Mouse (Mus musculus): ENCODE data around the gene Ccdc43. TPM values are rescaled to one million over a fixed set of nuclear protein-coding genes. Genes with fewer than 3 reads are reported as not detected.

Ccdc43 gene
- polyA plus RNA-seq (2015; fragmentation: Nextera tagmentation; extraction: Ambion mirVana), result 17.4 and 22.5 TPM in 2 replicates

DNA sequence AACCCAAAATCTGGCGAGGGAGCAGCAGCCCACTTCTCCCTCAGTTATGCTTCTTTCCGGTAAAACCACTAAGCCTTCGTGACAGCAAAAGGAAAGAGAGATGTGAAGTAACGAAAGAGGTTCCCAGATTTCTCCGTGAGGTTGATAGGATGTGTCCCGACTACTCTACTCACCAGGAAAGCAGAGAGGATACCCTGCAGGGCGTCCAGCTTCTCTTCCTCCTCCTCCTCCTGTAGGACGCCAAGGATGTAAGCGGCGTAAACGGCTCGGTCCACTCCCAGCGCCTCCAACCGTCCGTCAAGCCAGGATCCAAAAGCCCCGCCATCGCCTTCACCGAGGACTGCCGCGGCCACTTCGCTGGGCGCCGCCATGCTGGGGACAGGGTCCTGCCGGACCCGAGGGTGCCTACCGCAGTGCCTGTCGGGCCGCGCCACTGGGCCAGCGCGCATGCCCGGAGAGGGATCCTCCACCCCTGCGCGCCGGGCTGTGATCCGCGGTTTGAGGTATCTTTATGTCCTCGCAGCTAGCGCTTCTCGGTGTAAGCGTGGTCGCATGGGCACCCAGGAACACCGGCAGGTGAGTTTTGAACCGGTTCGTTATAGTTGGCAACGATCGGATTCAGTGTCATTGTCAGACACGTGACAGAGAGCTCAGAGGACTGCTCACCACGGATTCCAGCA, at the start of gene Ccdc43:
Gene Ccdc43 (minus strand): TSS at position 445 of the 680 bp plus-strand sequence.

DNA sequence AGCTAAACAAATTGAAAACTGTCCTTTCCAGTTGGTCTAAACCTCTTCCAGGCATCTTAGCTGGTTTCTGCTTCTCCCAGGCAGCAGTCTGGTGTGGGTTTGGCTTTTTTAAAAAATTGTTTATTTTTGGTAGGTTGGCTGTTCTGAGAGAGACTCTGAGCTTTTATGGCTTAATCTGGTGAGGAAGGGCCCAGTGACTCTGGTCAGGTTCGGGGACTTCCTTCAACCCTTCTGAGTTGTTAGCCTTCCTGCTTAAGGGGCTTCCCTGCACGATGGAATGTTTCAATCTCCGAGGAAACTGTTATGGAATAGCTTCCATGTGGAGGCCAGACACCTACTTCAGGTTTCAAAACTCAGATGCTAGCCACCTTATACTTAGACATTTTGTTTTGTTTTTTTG, 34.2 kb downstream of the Ccdc43 start, which contains the start of gene Meioc:
Gene Meioc (plus strand): TSS at position 301 of the 400 bp plus-strand sequence.

Small RNAs within 50 kb of the gene (microRNA-seq; reads per million reads assigned to microRNA genes)
- not detected for gene Gm22920

Other genes starting within 250 kb of the Ccdc43 start
- gene Itga2b, start 227.7 kb downstream of the Ccdc43 start, polyA plus RNA-seq (2015; fragmentation: Nextera tagmentation; extraction: Ambion mirVana), result 4.1 and 9.6 TPM in 2 replicates
- 20.4 and 21.3 TPM in 2 replicates for gene Gpatch8, start 141.4 kb downstream of the Ccdc43 start, polyA plus RNA-seq (2015; fragmentation: Nextera tagmentation; extraction: Ambion mirVana)
- gene Gm11627, start 118.3 kb downstream of the Ccdc43 start, polyA plus RNA-seq (2015; fragmentation: Nextera tagmentation; extraction: Ambion mirVana), result 79.0 and 84.2 TPM in 2 replicates
- gene Fzd2, start 93.4 kb downstream of the Ccdc43 start, polyA plus RNA-seq (2015; fragmentation: Nextera tagmentation; extraction: Ambion mirVana), result 29.2 and 37.8 TPM in 2 replicates
- gene Meioc, start 34.1 kb downstream of the Ccdc43 start, polyA plus RNA-seq (2015; fragmentation: Nextera tagmentation; extraction: Ambion mirVana), result 0.10 and 0.26 TPM in 2 replicates
- gene Adam11, start 63.7 kb upstream of the Ccdc43 start, polyA plus RNA-seq (2015; fragmentation: Nextera tagmentation; extraction: Ambion mirVana), result 0.72 and 0.74 TPM in 2 replicates
- gene Gjc1, start 121.9 kb upstream of the Ccdc43 start, polyA plus RNA-seq (2015; fragmentation: Nextera tagmentation; extraction: Ambion mirVana), result 24.7 and 31.1 TPM in 2 replicates
- 8.2 and 10.7 TPM in 2 replicates for gene Higd1b, start 138.1 kb upstream of the Ccdc43 start, polyA plus RNA-seq (2015; fragmentation: Nextera tagmentation; extraction: Ambion mirVana)
- gene Eftud2, start 183.2 kb upstream of the Ccdc43 start, polyA plus RNA-seq (2015; fragmentation: Nextera tagmentation; extraction: Ambion mirVana), result 70.1 and 74.0 TPM in 2 replicates
- 0.77 and 0.99 TPM in 2 replicates for gene Ccdc103, start 183.4 kb upstream of the Ccdc43 start, polyA plus RNA-seq (2015; fragmentation: Nextera tagmentation; extraction: Ambion mirVana)
- not detected in 2 replicates for gene Fam187a, start 187.4 kb upstream of the Ccdc43 start, polyA plus RNA-seq (2015; fragmentation: Nextera tagmentation; extraction: Ambion mirVana)
- 0.19 and 0.33 TPM in 2 replicates for gene Gfap, start 203.1 kb upstream of the Ccdc43 start, polyA plus RNA-seq (2015; fragmentation: Nextera tagmentation; extraction: Ambion mirVana)
- gene Kif18b, start 227.3 kb upstream of the Ccdc43 start, polyA plus RNA-seq (2015; fragmentation: Nextera tagmentation; extraction: Ambion mirVana), result 1.5 and 2.1 TPM in 2 replicates
- 0.67 and 1.1 TPM in 2 replicates for gene C1ql1, start 248.9 kb upstream of the Ccdc43 start, polyA plus RNA-seq (2015; fragmentation: Nextera tagmentation; extraction: Ambion mirVana)